Mouse (Mus musculus) heart, embryonic 16.5 days (tissue): ENCODE results near the gene Ppp4c. TPM values are rescaled to one million over a fixed set of nuclear protein-coding genes. Genes with fewer than 3 reads are reported as not detected.

Source experiments
- ATAC-seq: fragments of 200-750 bp; cut with Nextera tagmentation; replicated peaks from 2 replicates; pipeline ENCODE4 v1.8.0; 2017; ENCODE audit warnings: moderate number of reproducible peaks; ENCODE audit not compliant: insufficient read depth, low FRiP score; ENCODE audit errors: extremely low read depth
- H3K27ac ChIP-seq: fragments of 300-500 bp; sonication (generic); 2 replicates; pipeline ENCODE4 v1.5.1; 2014; ENCODE audit warnings: mild to moderate bottlenecking, low read length, control low read depth, moderate library complexity
- H3K27me3 ChIP-seq: fragments of 300-500 bp; sonication (generic); 2 replicates; pipeline ENCODE4 v1.6.1; 2014; ENCODE audit warnings: low read length, mixed read lengths; ENCODE audit not compliant: control insufficient read depth, insufficient read depth
- H3K36me3 ChIP-seq: fragments of 300-500 bp; sonication (generic); 2 replicates; pipeline ENCODE4 v1.6.1; 2014; ENCODE audit not compliant: control insufficient read depth, insufficient read depth
- H3K4me1 ChIP-seq: fragments of 300-500 bp; sonication (generic); 2 replicates; pipeline ENCODE4 v1.6.1; 2014; ENCODE audit warnings: low read length, mixed read lengths; ENCODE audit not compliant: control insufficient read depth, insufficient read depth
- H3K4me2 ChIP-seq: fragments of 300-500 bp; sonication (generic); 2 replicates; pipeline ENCODE4 v1.6.1; 2014; ENCODE audit warnings: low read depth, mild to moderate bottlenecking, control low read depth, low read length
- H3K4me3 ChIP-seq: fragments of 300-500 bp; sonication (generic); 2 replicates; pipeline ENCODE4 v1.5.1; 2014; ENCODE audit warnings: mild to moderate bottlenecking, control low read depth, low read length
- H3K9ac ChIP-seq: fragments of 300-500 bp; sonication (generic); 2 replicates; pipeline ENCODE4 v1.6.1; 2014; ENCODE audit warnings: low read length, control low read depth
- H3K9me3 ChIP-seq: fragments of 300-500 bp; sonication (generic); replicated peaks from 2 replicates; pipeline ENCODE4 v1.6.1; 2016; ENCODE audit warnings: low read length; ENCODE audit not compliant: control insufficient read depth
- WGBS: fragments of 180-500 bp; shearing (Covaris S2); extraction: QIAGEN DNeasy Blood & Tissue Kit; methylation state at CpG from one replicate; pipeline ENCODE4 v1.1.7; 2014; 5-methylcytosine and 5-hydroxymethylcytosine counted together
- polyA plus RNA-seq: library from polyadenylated mRNA; unstranded; fragments of >200 nt; fragmentation: Nextera tagmentation; extraction: Ambion mirVana; gene quantifications from 2 replicates; pipeline ENCODE4 v1.2.1, GENCODE M21; 2015

Gene Ppp4c
- polyA plus RNA-seq, 1 experiment from 2014 or later = 159 TPM

DNA sequence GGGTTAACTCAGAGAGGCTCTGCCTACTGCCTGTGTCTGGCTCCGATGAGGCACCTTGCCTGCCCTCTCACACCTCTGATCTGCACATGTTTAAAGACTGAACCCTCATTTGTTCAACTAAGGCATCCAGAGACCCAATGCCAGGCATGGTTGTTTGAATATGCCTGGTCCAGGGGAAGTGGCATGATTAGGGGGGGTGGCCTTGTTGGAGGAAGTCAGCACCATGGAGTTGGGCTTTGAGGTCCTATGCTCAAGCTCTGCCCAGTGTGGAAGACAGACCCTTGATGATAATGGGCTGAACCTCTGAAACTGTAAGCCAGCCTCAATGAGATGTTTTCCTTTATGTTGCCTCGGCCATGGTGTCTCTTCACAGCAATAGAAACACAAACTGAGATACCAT is 18.9 kb downstream of the Ppp4c start:
- Histone ChIP-seq H3K27ac (no peak overlapping the region), H3K27me3 (no peaks in the 10 kb centered on the region), H3K9ac (no peak overlapping the region), H3K4me3 (no peak overlapping the region), H3K9me3 (no peaks in the 10 kb centered on the region), H3K36me3 (peaks cover 7% of the 10 kb centered on the region; the same call in 1 of the 2 replicates), H3K4me2 (no peak overlapping the region), H3K4me1 (peaks cover 21% of the 10 kb centered on the region)
- WGBS = 78% methylated on average over 2 of the region's 2 CpGs
- no peak for ATAC-seq

DNA sequence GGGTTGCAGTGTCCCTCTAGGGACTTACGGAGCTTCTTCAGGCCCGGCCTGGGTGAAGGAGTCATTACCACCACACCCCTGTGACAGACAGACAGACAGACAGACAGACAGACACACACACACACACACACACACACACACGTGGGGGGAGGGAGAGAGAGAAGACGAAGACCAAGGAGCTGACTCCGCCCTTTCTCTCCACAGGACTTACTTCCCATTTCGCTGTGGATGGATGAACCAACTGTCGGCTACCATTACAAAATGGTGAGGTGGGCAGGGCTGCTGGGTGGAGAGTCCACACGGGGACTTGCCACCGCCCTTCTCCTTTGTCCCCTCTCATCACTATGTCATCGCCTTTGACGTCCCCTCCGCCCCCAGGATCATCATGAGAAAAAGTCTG is 21.5 kb downstream of the Ppp4c start:
- Histone ChIP-seq H3K9me3 (no peaks in the 10 kb centered on the region), H3K4me1 (peaks cover 1% of the 10 kb centered on the region), H3K4me3 (no peak overlapping the region), H3K27me3 (no peaks in the 10 kb centered on the region), H3K4me2 (no peak overlapping the region), H3K9ac (no peak overlapping the region), H3K27ac (no peak overlapping the region), H3K36me3 (peaks cover 12% of the 10 kb centered on the region)
- WGBS = 79% methylated on average over 12 of the region's 12 CpGs
- ATAC-seq = no peak

- WGBS = 89% methylated on average over 8 of the region's 8 CpGs
- no peak for ATAC-seq
- Histone ChIP-seq H3K9me3 (no peaks in the 10 kb centered on the region), H3K9ac (no peak overlapping the region), H3K4me2 (no peak overlapping the region), H3K36me3 (peaks cover 20% of the 10 kb centered on the region), H3K4me1 (peaks cover 8% of the 10 kb centered on the region), H3K27me3 (no peaks in the 10 kb centered on the region), H3K27ac (no peak overlapping the region), H3K4me3 (no peak overlapping the region)
Measured at GRCm38 (mm10) chr7:126767001-126767400, 25.3 kb downstream of the Ppp4c start.

DNA sequence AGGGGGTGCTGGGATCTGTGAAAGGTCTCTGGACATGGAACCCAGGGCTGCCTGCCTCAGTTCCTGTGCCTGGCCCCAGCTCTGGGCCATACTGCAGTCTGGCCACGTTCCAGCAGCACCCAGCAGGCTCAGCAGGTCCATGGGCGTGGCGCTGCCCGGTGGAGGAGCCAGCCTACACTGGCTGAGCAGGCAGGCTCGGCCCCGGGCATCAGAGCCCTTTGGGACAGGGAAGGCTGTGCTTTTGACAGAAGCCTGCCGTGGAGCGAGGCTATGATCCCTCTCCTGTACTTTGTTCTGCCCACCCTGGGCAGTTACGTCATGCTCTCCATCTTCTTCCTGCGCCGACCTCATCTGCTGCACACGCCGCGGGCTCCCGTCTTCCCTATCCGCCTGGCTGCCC is 26.1 kb downstream of the Ppp4c start, which contains the start of gene Gdpd3:
Gdpd3 (plus strand) TSS at position 134 of the 400 bp plus-strand sequence.
- peaks cover 22% of the 10 kb centered on the region for H3K36me3 ChIP-seq
- no peak within 1 kb of the TSS for H3K4me3 ChIP-seq
- no peak within 1 kb of the TSS for H3K4me2 ChIP-seq
- 90% methylated on average over 16 of the region's 16 CpGs for WGBS
- H3K4me1 ChIP-seq = peaks cover 16% of the 10 kb centered on the region
- no peaks in the 10 kb centered on the region for H3K9me3 ChIP-seq
- ATAC-seq = no peak
- no peak within 1 kb of the TSS for H3K27ac ChIP-seq
- H3K27me3 ChIP-seq = no peaks in the 10 kb centered on the region
- H3K9ac ChIP-seq = no peak within 1 kb of the TSS

DNA sequence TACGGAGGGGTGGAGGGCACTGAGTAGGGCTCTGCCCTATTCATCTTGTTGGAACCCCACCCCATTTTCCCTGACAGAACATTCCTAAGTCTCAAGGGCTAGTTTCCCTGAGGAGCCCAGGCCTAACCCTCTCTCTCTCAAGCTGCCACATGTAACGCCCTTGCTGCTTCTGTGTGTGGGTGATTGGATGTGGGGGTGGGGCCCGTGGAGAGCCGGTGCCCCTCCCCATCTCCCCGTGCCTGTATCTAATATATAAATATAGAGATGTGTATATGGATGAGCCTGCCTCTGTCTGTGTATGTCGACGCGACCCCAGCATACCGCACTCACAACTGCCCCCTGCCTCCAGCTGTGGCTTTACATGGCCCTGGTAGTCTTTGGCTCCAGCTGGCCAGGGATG is 26.8 kb downstream of the Ppp4c start:
- Histone ChIP-seq H3K9me3 (no peaks in the 10 kb centered on the region), H3K36me3 (peaks cover 24% of the 10 kb centered on the region), H3K27me3 (no peaks in the 10 kb centered on the region), H3K9ac (no peak overlapping the region), H3K4me1 (peaks cover 23% of the 10 kb centered on the region), H3K27ac (no peak overlapping the region), H3K4me2 (no peak overlapping the region), H3K4me3 (no peak overlapping the region)
- 86% methylated on average over 9 of the region's 9 CpGs for WGBS
- no peak for ATAC-seq

- no peaks in the 10 kb centered on the region for H3K9me3 ChIP-seq
- peaks cover 19% of the 10 kb centered on the region for H3K36me3 ChIP-seq
- ATAC-seq = no peak
- no peak overlapping the region for H3K4me3 ChIP-seq
- peak overlapping the region; percentile 11; the same call in 1 of the 2 replicates for H3K9ac ChIP-seq
- peak overlapping the region; percentile 17; the same call in 1 of the 2 replicates for H3K4me2 ChIP-seq
- H3K27me3 ChIP-seq = no peaks in the 10 kb centered on the region
- H3K4me1 ChIP-seq = peaks cover 30% of the 10 kb centered on the region
- WGBS = 45% methylated on average over 17 of the region's 17 CpGs
- H3K27ac ChIP-seq = peak overlapping the region; percentile 4; the same call in 1 of the 2 replicates
Measured at GRCm38 (mm10) chr7:126762471-126763008, 29.8 kb downstream of the Ppp4c start.

DNA sequence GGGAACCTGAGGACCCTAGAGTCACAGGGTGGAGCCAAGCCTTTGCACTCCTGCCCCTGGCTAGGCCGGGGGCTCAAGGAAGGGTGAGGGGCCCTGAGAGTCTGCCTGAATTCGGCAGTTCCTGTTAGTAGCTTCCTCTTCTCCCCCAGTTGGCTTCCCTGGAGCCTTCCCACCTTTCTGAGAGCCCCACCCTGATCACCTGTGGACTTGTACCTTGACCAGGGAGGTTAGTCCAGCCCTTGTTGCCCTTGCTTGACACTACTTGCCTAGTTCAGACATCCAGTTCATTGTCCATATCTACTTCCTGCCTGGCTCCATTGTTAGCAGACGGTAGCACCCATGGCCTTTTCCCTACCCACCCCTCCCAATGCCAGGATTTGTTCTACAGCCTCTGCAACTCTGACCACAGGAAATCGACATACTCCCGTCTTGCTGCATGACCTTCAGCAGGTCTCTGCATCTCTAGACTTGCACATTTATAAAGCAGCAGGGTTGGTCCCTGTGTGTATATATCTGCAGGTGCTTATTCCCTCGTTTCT is 30.7 kb downstream of the Ppp4c start:
- Histone ChIP-seq H3K9me3 (no peaks in the 10 kb centered on the region), H3K27me3 (no peaks in the 10 kb centered on the region), H3K36me3 (peaks cover 16% of the 10 kb centered on the region), H3K27ac (peak overlapping the region; percentile 93), H3K9ac (peak overlapping the region; percentile 10; the same call in 1 of the 2 replicates), H3K4me3 (peak overlapping the region; percentile 79; the same call in 1 of the 2 replicates), H3K4me2 (peak overlapping the region; percentile 93), H3K4me1 (peaks cover 30% of the 10 kb centered on the region)
- WGBS = 58% methylated on average over 6 of the region's 6 CpGs
- ATAC-seq = no peak

GRCm38 (mm10) chr7:126760956-126761355 is 31.3 kb downstream of the Ppp4c start:
- Histone ChIP-seq H3K27ac (peak overlapping the region; percentile 93), H3K4me2 (peak overlapping the region; percentile 93), H3K4me1 (peaks cover 30% of the 10 kb centered on the region), H3K9ac (peak overlapping the region; percentile 92; the same call in 1 of the 2 replicates), H3K27me3 (no peaks in the 10 kb centered on the region), H3K4me3 (peak overlapping the region; percentile 79), H3K9me3 (no peaks in the 10 kb centered on the region), H3K36me3 (peaks cover 14% of the 10 kb centered on the region)
- WGBS = 52% methylated on average over 4 of the region's 4 CpGs
- no peak for ATAC-seq

GRCm38 (mm10) chr7:126760391-126760802 is 31.9 kb downstream of the Ppp4c start:
- peak overlapping the region; percentile 79 for H3K4me3 ChIP-seq
- 27% methylated on average over 3 of the region's 3 CpGs for WGBS
- peak overlapping the region; percentile 93 for H3K4me2 ChIP-seq
- no peaks in the 10 kb centered on the region for H3K9me3 ChIP-seq
- H3K36me3 ChIP-seq = peaks cover 14% of the 10 kb centered on the region
- peak overlapping the region; percentile 92 for H3K9ac ChIP-seq
- H3K27ac ChIP-seq = peak overlapping the region; percentile 93
- ATAC-seq = peak; percentile 63
- H3K4me1 ChIP-seq = peaks cover 30% of the 10 kb centered on the region
- no peaks in the 10 kb centered on the region for H3K27me3 ChIP-seq
